Mouse (Mus musculus) erythroblast, embryonic 14.5 days (primary cell): Measurements from ENCODE around the gene Fgf12.

ENCODE experiments used
- GATA1 ChIP-seq: IDR thresholded peaks from 2 replicates; pipeline ENCODE4 v1.6.1; 2012; ENCODE audit warnings: low read length, inconsistent platforms, mixed read lengths
- TAL1 ChIP-seq: IDR thresholded peaks from 3 replicates; pipeline ENCODE4 v1.6.1; 2012; ENCODE audit warnings: low read length, inconsistent platforms, mixed read lengths

DNA sequence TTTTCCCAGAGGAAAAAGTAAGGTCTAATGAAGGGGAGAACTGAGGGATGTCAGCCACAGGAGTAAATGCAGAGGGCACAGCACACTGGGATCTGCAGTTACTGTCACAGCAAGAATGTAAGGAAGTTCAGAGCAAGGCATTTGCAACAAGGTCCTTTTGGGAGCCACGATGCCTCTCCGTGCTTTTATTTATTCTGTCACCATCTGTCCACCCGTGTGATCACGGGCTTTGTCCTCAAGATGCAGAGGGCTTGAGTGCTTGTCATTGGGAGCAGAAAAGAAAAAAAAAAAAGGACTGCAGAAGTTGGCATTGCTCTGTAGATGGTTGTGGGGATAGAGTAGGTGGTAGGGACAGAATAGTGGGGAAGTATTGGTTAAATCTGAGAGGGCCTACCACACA is 52.5 kb downstream of the Fgf12 start:
- TF ChIP-seq GATA1 = no peak
- no peak for TF ChIP-seq TAL1
